Mouse (Mus musculus): ENCODE measurements at regions not wholly inside any gene's neighbourhood (a gene's known extent, or its start where the extent isn't known, plus 50 kb on each side); places are given as distances from the start of the nearest gene placed in this dataset.
A peak's percentile ranks its signal among the peaks of the same experiment; 100 is the strongest.

GRCm38 (mm10) chr19:52503331-52503730 lies 239.2 kb downstream of the Ins1 start:
- no peak overlapping the region for H3K4me2 ChIP-seq (replicated peaks)
- H3K27ac ChIP-seq (replicated peaks) = no peak overlapping the region
- no peaks in the 10 kb centered on the region for H3K4me1 ChIP-seq
- no peaks in the 10 kb centered on the region for H3K27me3 ChIP-seq
- H3K4me3 ChIP-seq = no peak overlapping the region
- H3K36me3 ChIP-seq = no peaks in the 10 kb centered on the region
- WGBS = 55% methylated on average over 4 of the region's 4 CpGs
- no peak overlapping the region for H3K9ac ChIP-seq (replicated peaks)
- no peaks in the 10 kb centered on the region for H3K9me3 ChIP-seq
- peak; percentile 69; the same call in 1 of the 2 replicates for ATAC-seq (ENCODE audit: low FRiP score, low read depth)
